Mouse (Mus musculus) heart, postnatal 25 days (tissue): ENCODE results near the gene Fcna. TPM values are rescaled to one million over a fixed set of nuclear protein-coding genes. Genes with fewer than 3 reads are reported as not detected.
A peak's percentile ranks its signal among the peaks of the same experiment; 100 is the strongest.

ENCODE experiments used
- DNase-seq: peaks from one replicate; pipeline ENCODE4 v3.0.0; 2022; ENCODE audit warnings: low spot score
- intact Hi-C: fragments of 180-260 bp; cut with DNase I; formaldehyde crosslinking; loops from one replicate; pipeline ENCODE4 v1.15.1; 2025
- total RNA-seq, 2 experiments: library from RNA; stranded (reverse); gene quantifications; 2 replicates each; pipeline ENCODE4 v1.2.3; 2021

Fcna gene
- 1 to 10 TPM; 4.8 to 5.8 TPM for total RNA-seq

DNA sequence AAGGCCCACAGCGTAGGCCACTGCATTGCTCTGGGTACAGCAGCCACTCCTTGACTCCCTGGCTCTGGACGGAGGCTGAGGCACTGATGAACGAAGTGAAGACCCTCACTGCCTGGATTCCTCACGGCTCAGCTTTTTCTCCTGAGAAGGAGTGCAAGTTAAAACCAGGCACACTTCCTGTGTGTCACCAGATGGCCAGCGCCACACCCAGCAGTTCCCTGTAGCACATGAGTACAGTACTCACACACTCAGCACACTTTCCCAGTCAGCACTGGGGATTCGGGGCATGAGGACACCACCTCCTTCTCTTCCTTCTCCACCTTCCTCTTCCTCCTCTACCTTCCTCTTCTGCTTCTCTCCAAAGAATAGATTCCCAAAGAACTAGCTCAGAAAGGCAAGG, at the start of gene Fcna:
Gene Fcna, minus strand, starts transcription at position 220 of the 400 bp plus-strand sequence.
- intact Hi-C loops = no loop called here
- no peak for DNase-seq

DNA sequence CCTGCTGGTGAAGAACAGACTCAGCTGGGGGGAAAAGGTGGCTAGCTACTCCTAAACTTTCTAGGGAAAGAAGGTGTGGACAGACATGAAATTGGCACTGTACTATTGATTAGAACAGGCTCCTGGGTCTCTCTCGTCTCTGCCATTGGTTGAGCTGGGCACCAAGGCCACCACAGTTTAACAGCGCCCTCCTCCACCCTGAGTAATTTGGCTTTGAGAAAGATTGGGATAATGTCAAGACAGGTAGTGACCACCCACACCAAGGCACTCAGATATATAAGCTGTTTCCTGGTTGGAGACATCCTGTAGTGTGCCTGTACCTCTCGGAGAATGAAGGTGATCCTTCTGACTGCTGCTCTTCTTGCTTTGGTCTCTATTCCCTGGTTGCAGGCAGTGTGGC, 48.7 kb upstream of the Fcna start, which contains the start of gene Lcn6:
Gene Lcn6, plus strand, starts transcription at position 301 of the 400 bp plus-strand sequence.
- intact Hi-C loops = no loop called here
- DNase-seq = no peak

DNA sequence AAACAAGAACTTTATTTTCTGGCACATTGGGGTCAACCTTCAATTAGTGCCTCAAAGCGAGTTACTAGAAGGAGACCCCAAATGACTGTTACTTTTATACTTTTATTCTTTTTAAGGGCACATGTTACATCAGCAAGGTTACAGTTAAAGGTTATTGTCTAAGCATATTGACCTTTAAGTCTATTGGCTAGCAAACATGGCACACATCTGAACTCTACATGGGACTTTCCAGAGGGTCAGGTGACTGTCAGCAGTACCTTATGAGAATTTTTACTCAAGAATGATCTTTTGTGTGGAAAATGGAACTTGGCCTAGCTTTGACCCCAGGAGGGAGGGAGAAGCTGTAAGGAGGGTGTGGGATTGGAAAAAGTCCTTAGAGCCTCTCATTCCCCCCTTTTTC, 38.7 kb upstream of the Fcna start:
- no peak for DNase-seq
- intact Hi-C loops = no loop called here

DNA sequence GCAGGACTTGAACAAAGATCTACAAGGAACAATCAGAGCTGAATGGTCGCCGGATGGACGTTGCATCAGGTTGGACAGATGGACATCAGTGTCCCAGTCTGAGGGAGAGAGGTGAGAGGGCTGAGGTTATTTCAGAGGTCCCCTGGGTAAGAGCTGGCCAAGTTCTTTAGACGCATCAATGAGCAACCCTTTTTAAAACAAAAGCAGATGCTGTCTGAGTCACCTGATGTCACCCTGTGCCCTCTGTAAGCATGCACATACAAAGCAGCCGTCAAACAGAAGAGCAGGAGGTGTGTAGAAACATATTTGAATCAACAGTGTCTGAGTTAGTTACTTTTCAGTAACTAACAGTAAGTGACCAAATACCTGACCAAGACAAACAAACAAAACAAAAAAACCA, 36.3 kb upstream of the Fcna start:
- intact Hi-C loops = no loop called here
- no peak for DNase-seq

DNA sequence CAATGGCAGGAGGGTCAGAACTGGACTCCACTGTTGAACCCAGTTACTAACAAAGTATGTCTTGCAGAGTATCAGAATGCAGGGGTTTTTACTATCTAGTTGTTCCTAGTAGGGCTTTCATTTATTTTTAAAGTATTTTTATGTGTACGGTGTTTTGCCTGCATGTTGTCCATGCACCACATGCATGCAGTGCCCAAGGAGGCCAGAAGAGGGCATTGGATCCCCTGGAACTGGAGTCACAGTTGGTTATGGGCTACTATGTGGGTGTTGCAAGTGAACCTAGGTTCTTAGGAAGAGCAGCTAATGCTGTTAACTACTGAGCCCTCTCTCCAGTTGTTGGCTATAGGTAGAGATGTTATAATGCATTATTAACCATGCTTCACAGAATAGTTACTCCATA, 35.7 kb upstream of the Fcna start:
- no peak for DNase-seq
- intact Hi-C loops = no loop called here

DNA sequence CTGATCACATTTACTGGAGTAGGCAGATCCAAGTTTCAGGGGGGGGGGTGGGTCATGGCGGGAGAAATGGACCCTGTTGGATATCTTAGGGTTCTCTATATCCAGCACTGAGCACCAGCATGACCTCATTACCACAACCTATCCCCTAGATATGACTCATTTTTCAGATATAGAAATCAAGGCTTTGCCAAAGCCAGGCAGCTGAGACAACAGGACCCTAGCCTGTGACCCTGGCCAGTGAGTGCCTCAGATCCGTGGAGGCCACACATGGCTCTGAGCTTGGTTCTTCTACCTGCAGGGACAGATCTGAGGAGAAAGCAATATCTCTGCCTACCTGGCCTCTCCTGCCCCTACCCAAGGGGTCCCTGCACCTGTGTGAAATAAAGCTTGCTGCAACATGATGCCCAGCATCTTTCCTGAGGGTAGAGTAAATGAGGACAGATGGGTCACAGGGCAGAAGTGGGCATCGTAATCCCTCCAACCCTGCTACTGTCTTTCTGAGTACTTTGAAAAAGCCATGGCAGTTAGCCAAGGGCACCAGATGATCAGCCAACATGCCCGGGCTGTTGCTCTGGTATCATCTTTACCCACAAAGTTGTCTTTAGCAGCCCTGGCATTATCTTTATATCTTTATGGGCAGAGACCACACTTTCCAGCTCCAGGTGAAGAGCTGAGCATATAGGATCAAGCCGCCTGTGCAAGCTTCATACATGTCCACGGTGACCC, 33.6 kb upstream of the Fcna start:
- intact Hi-C loops = no loop called here
- DNase-seq = no peak

DNA sequence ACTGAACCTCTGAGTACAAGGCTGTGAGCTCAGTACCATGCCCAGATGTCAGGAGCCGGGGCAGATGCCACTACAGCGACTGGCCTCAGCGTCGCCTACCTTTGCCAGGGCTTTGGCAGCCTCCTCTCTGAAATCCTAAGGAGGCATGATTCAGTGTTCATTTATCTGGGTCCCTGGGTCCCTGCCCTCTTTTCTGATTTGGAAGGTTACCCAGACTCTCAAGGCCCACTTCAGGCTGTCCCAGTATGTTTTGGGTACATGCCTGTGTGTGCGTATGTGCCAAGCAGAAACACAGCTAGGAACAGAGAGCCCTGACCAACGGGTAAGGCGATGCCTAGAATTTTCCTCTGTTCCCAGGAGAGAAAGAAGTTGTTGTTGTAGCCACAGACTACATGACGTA, 32.4 kb upstream of the Fcna start:
- no peak for DNase-seq
- intact Hi-C loops = no loop called here

DNA sequence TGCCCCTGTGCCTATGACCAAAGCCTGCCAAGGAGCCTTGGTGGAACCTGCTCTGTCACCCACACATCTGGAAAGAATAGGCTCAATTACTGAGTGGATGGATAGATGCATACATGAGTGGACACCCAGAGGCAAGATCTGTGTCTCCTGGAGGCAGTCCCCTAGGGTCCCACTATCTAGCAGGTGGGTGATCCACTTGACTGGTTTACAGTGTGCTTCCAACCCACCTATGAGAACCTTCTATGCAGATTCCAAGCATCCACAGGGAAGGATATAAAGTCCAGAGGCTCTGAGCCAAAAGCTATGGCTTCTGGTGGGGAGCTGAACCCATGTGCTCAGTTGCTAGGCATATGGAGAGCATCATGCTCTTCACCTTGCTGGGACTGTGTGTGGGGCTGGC, 29.8 kb upstream of the Fcna start, which contains the start of gene Lcn5:
Gene Lcn5, plus strand, starts transcription at position 301 of the 400 bp plus-strand sequence.
- intact Hi-C loops = no loop called here
- no peak for DNase-seq

DNA sequence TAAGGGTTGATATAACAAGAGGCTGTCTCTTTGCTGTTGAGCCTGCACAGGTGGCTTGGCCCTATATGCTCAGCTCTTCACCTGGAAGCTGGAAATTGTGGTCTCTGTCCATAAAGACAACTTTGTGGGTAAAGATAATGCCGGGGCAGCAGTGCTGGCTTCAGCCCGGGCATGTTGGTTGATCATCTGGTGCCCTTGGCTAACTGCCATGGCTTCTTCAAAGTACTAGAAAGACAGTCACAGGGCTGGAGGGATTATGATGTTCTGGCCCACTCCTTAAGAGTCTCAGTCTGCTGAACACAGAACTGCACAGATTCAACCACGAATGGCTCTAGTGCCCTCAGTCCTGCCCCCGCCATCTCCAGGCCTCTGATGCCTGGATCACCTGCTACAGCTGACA, 29.4 kb upstream of the Fcna start:
- intact Hi-C loops = no loop called here
- no peak for DNase-seq

DNA sequence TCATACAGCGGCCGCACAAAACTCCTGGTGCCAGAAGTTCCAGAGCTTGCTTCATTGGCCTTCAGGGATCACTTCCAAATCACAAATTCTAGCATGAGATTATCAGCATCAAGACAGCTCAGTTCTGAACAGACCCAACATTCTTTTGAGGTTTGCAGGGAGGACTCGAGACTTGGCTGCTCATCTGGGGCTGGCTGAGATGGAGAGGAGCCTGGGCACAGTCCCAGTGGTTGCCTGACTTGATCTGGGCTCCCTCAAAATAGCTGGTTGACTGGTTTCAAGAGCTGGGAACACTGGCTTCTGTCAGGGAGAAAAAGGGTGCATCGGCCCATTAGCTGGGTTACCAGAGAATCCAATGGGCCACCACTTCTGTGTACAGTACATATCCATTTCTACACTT, 28.9 kb upstream of the Fcna start:
- no peak for DNase-seq
- intact Hi-C loops = no loop called here

DNA sequence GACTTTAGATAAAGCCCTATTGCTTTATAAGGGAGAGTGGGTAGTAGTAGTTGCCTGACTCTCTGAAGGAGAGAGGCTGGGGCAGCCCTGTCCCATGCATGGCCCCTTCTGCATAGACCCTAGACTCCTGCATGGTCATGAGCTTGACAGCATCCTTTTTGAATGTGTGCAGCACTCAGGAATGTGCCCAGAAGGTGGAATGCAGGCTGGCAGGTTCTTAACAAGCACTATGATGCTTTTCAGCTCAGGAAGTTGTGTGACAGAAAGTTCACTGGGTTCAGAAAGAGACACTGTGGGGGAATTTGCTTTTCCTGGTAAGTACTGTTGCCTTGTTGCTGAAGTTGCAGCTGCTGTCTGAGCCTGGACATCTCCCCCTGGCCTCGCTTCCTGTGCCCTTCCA, 26.7 kb upstream of the Fcna start:
- DNase-seq = no peak
- intact Hi-C loops = no loop called here

DNA sequence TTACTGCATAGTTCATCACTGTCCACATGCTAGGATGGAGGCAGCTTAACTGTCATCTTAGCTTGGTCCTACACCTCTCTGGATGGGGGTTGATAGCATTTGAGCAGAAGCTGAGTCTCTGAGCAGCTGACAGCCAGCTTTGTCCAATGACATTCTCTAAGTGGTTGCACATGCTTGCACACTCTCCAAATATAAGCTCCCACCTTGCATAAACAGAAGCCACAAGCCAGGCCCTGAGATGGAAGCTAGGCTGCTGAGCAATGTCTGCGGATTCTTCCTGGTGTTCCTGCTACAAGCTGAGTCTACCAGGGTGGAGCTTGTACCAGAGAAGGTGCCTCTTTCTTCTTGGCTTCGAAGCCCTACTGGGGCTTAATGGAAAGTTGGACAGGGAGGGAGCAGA, 25.1 kb upstream of the Fcna start, which contains the start of gene Lcn8:
Gene Lcn8, plus strand, starts transcription at position 219 of the 400 bp plus-strand sequence.
- intact Hi-C loops = no loop called here
- DNase-seq = no peak

DNA sequence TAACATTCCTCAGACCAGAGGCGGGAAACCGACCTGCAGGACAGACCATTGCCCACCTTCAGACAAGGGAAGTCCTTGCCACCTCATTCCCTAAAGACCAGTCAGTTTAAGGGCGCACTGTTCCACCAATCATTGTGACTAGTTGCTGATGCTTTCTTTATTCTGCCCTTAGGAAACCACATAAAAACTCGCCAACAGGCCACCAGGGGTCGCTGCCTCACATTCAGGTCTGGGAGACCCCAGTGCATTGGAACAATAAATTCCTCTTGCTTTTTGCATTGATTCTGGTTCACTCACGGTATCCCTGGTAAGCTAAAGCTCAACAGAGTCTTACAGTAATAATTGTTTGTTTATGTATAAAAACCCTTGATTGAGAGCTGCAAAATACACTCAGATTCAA, 12.1 kb upstream of the Fcna start:
- no peak for DNase-seq
- intact Hi-C loops = no loop called here

DNA sequence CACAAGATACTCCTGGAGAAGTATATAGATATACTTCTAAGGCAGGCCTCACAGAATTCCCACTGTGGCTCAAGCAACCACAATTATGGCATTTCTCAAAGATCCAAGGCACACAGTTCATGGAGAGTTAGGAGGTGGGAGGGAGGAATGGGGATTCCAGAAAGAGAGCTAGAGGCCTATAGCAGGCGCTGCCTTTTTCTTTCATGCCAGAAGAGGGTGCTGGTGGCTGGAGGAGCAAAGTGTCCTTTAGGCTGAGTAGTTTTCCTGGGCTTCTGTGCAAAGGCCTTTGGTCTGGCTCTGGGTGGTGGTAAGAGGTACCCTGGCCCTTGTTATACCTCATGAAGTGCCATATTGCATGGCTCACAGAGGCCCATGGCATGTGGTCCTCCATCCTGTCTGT, 6.2 kb upstream of the Fcna start:
- intact Hi-C loops = no loop called here
- DNase-seq = no peak

DNA sequence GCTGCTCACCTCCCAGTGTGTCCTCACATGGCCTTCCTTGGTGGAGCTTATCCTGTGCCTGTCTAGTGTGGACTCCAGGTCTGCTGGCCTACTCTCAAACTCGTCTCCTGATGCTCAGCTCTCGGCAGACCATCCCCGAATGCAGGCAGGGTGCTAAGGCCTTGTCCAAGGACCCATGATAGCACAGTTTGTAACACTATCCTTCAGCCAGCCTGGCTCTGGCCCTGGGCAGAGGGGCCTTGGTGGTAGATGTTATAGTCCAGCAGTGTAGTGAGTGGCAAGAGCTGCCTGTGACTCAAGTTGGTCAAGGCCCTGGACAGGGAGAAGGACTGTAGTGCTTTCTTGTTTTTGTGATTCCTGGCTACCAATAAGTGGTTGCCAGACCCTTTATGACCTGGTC, 5.8 kb upstream of the Fcna start:
- intact Hi-C loops = no loop called here
- DNase-seq = no peak

DNA sequence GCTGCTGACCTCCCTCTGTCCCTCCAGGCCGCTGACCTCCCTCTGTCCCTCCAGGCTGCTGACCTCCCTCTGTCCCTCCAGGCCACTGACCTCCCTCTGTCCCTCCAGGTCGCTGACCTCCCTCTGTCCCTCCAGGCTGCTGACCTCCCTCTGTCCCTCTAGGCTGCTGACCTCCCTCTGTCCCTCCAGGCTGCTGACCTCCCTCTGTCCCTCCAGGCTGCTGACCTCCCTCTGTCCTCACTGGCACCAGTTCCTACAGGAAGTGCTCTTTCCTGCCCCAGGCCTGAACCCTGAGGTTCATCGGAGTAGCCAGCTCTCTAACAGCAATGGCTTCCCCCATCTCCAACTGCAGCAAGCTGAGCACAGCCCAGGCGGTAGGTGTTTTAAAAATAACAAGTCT, 908 bp upstream of the Fcna start:
- intact Hi-C loops = no loop called here
- no peak for DNase-seq

DNA sequence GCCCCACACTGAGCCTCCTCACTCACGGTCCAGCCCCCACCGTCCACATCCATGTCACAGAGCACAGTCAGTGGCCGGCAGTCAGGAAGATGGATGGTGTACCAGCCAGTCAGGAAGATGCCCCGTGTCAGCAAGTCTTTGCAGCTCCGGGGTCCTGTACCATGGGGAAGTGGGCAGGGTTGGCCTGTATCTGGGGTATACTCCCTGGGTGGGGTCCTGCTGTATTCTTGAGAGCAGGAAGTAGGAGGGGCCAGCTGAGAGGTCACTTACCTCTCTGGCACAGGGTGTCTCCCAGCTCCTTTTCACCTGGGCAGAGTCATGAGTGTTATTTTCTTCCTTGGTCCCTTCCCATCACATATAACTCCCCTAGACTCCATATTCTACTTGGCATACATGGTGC, 1.8 kb downstream of the Fcna start:
- intact Hi-C loops = no loop called here
- no peak for DNase-seq

DNA sequence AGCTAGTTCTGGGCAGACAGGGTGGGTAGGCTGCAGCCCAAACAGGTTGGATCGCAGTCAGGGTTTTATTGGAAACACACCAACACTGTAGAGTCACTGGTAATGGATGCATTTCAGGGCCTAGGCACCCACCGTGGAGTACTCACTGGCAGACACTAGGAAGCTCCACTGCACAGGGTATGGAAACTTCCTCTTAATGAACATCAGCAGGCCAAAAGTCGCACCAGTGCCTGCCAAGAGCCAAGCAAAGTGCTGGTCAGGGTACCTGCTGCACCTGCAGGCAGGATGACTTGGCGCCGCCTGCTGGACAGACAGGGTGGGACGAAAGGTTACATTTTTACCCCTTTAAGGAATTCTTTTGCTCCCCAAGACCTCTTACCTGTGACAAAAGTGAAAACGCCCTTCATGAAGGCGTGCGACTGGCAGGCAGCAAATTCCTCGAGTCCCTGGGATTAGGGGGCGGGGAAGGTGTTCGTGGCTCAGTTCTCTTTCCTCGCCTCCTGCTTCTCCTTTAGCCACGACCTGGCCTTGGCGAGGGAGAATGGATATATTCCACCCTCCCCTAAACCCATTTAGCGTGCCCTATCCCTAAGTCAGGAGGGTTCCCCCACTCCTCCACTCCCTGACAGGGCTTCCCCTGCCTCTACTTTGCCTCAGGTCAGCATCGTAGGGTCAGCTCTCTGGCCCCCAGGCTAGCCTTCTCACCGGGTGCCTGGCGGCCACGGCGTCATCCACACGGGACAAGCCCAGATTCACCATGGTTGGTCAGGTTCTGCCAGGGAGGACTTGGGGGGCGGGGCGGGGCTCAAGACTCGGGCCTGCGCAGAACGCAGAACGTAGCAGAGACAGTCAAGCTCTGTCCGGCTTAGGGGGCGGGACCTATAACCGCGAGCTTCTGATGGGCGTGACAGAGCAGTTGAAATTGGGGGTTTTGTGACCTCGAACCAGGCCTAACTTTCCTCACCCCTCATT, 6.3 kb downstream of the Fcna start, which contains the start of gene Tmem141:
Gene Tmem141, minus strand, starts transcription at position 777 of the 972 bp plus-strand sequence.
- intact Hi-C loops = no loop called here
- DNase-seq = peak; percentile 76

DNA sequence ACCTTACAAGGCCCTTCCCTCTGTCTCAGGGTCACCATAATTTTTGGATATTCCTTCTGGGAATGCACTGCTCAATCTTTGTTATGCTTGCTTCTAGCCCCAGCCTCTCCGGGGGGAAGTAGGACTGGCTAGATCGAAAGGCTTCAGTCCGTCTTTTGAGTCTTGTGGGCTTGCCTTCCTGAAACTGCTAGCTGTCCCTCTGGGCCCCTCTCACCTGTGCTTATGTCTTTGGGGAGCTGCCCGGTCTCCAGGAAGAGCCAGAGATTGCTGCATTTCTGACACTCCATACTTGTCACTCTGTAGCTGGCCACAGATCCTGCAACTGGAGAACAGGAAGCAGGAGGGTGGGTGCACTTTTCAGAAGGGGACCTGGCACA, 7.0 kb downstream of the Fcna start:
- intact Hi-C loops = no loop called here
- DNase-seq = no peak

DNA sequence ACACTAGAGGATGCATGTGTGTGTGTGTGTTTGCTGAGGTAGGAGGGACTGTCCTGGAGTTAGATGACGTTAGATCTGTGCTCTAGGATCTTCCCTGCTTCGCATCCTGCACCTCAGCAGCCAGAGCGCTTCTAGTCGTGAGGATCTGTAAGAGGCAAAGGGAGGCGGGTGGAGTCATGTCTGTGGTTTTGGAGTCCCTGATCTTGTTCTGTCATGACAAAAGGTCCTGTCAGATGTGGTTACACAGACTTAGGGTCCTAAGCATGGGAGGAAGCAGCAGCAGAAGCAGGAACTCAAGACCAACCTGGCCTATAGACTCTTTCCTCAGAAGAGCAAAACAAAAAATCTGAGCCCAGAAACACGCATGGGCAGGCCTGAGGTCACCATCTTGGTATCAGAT, 7.4 kb downstream of the Fcna start:
- no peak for DNase-seq
- intact Hi-C loops = no loop called here

DNA sequence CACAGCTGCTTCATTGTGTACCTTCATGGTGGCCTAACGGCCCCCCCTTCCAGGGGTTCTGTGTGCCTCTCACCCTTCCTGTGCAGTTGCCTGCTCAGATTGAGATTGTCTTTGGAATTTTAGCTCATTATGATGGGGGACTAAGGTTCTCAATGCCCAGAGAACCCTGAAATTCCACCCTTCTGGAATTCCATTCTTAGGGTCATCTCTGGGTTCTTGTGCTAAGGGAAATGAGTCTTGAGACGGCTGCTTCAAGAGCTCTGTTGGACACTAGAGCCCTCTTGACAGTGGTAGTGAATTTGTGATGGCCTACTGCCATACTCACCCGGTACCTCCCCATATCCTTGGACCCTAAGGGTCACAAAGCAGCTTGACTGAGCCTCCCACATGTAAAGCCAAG, 10.3 kb downstream of the Fcna start, which contains the start of gene Ccdc183:
Gene Ccdc183, minus strand, starts transcription at position 101 of the 400 bp plus-strand sequence.
- DNase-seq = no peak
- intact Hi-C loops = no loop called here
